Mouse (Mus musculus): ENCODE measurements around the gene Stk35. TPM values are rescaled to one million over a fixed set of nuclear protein-coding genes. Genes with fewer than 3 reads are reported as not detected.
A peak's percentile ranks its signal among the peaks of the same experiment; 100 is the strongest.

Gene Stk35
- polyA plus RNA-seq, 1 experiment from 2014 or later, result 6.4 TPM

DNA sequence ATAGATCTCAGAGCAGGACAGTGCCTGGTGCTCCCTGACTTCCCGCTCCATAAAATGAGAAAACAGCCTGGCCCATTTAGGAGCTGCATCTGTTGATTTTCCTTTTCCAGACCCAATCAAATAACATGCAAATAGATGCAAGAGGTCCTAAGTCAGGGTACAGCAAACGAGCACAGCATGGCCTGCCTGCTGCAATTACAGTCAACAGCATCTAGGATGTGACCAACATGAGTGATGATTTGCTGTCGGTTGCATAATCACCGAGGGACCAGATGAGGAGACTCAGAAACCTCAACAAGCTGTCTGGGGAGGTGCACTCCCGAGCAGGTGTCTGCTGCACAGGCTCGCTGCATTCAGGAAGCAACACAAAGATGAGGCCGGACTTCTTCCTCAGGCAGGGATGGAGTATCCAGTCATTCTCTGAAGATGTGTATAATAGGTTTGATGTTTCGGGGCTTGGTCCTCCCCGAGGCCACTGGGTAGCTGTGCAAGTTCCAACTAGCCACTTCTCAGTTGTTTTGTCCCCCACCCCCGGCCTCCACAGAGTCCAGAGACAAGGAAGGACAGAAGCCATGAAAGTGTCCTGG, 74.3 kb downstream of the Stk35 start:
- 69% methylated on average over 10 of the region's 10 CpGs for WGBS
- Histone ChIP-seq H3K36me3 (ENCODE audit: control insufficient read depth, insufficient read depth, low read length) (no peaks in the 10 kb centered on the region), H3K4me3 (ENCODE audit: low read depth, low read length) (no peak overlapping the region), H3K9me3 (replicated peaks; ENCODE audit: control insufficient read depth, low read length, poor library complexity, severe bottlenecking) (no peaks in the 10 kb centered on the region), H3K9ac (ENCODE audit: low read depth, low read length) (no peak overlapping the region), H3K27ac (ENCODE audit: low read length) (no peak overlapping the region), H3K4me1 (ENCODE audit: control insufficient read depth, insufficient read depth, low read length) (no peaks in the 10 kb centered on the region), H3K27me3 (ENCODE audit: control insufficient read depth, insufficient read depth, low read depth, low read length) (no peaks in the 10 kb centered on the region), H3K4me2 (ENCODE audit: low read length) (no peak overlapping the region)
- ATAC-seq, result no peak

- no peak overlapping the region for H3K27ac ChIP-seq (ENCODE audit: low read length)
- H3K4me3 ChIP-seq (ENCODE audit: low read depth, low read length), result no peak overlapping the region
- no peaks in the 10 kb centered on the region for H3K9me3 ChIP-seq (replicated peaks; ENCODE audit: control insufficient read depth, low read length, poor library complexity, severe bottlenecking)
- no peak overlapping the region for H3K9ac ChIP-seq (ENCODE audit: low read depth, low read length)
- H3K36me3 ChIP-seq (ENCODE audit: control insufficient read depth, insufficient read depth, low read length), result no peaks in the 10 kb centered on the region
- H3K4me1 ChIP-seq (ENCODE audit: control insufficient read depth, insufficient read depth, low read length), result no peaks in the 10 kb centered on the region
- no peak for ATAC-seq
- no peak overlapping the region for H3K4me2 ChIP-seq (ENCODE audit: low read length)
- no peaks in the 10 kb centered on the region for H3K27me3 ChIP-seq (ENCODE audit: control insufficient read depth, insufficient read depth, low read depth, low read length)
These were observed 76.6 kb downstream of the Stk35 start for GRCm38 (mm10) chr2:129876935-129877334.

- Histone ChIP-seq H3K27ac (ENCODE audit: low read length) (no peak overlapping the region), H3K36me3 (ENCODE audit: control insufficient read depth, insufficient read depth, low read length) (no peaks in the 10 kb centered on the region), H3K9ac (ENCODE audit: low read depth, low read length) (no peak overlapping the region), H3K4me3 (ENCODE audit: low read depth, low read length) (no peak overlapping the region), H3K4me2 (ENCODE audit: low read length) (no peak overlapping the region), H3K9me3 (replicated peaks; ENCODE audit: control insufficient read depth, low read length, poor library complexity, severe bottlenecking) (no peaks in the 10 kb centered on the region), H3K4me1 (ENCODE audit: control insufficient read depth, insufficient read depth, low read length) (0 out of 2 replicates have a peak, but pooled peaks cover 2% of the 10 kb centered on the region), H3K27me3 (ENCODE audit: control insufficient read depth, insufficient read depth, low read depth, low read length) (no peaks in the 10 kb centered on the region)
- WGBS, result 45% methylated on average over 3 of the region's 3 CpGs
- ATAC-seq, result peak; percentile 48; the same call in 1 of the 2 replicates
These were observed 79.5 kb downstream of the Stk35 start for GRCm38 (mm10) chr2:129879817-129880216.

GRCm38 (mm10) chr2:129880226-129880625, 79.9 kb downstream of the Stk35 start:
- no peaks in the 10 kb centered on the region for H3K36me3 ChIP-seq (ENCODE audit: control insufficient read depth, insufficient read depth, low read length)
- 91% methylated on average over 7 of the region's 7 CpGs for WGBS
- no peaks in the 10 kb centered on the region for H3K9me3 ChIP-seq (replicated peaks; ENCODE audit: control insufficient read depth, low read length, poor library complexity, severe bottlenecking)
- H3K27me3 ChIP-seq (ENCODE audit: control insufficient read depth, insufficient read depth, low read depth, low read length), result no peaks in the 10 kb centered on the region
- no peak overlapping the region for H3K9ac ChIP-seq (ENCODE audit: low read depth, low read length)
- 0 out of 2 replicates have a peak, but pooled peaks cover 2% of the 10 kb centered on the region for H3K4me1 ChIP-seq (ENCODE audit: control insufficient read depth, insufficient read depth, low read length)
- H3K4me2 ChIP-seq (ENCODE audit: low read length), result no peak overlapping the region
- ATAC-seq, result no peak
- no peak overlapping the region for H3K27ac ChIP-seq (ENCODE audit: low read length)
- no peak overlapping the region for H3K4me3 ChIP-seq (ENCODE audit: low read depth, low read length)

- 0 out of 2 replicates have a peak, but pooled peaks cover 2% of the 10 kb centered on the region for H3K4me1 ChIP-seq (ENCODE audit: control insufficient read depth, insufficient read depth, low read length)
- H3K4me2 ChIP-seq (ENCODE audit: low read length), result no peak overlapping the region
- H3K27ac ChIP-seq (ENCODE audit: low read length), result no peak overlapping the region
- no peak overlapping the region for H3K4me3 ChIP-seq (ENCODE audit: low read depth, low read length)
- no peaks in the 10 kb centered on the region for H3K9me3 ChIP-seq (replicated peaks; ENCODE audit: control insufficient read depth, low read length, poor library complexity, severe bottlenecking)
- no peak for ATAC-seq
- 62% methylated on average over 1 of the region's 1 CpGs for WGBS
- no peak overlapping the region for H3K9ac ChIP-seq (ENCODE audit: low read depth, low read length)
- H3K36me3 ChIP-seq (ENCODE audit: control insufficient read depth, insufficient read depth, low read length), result no peaks in the 10 kb centered on the region
- no peaks in the 10 kb centered on the region for H3K27me3 ChIP-seq (ENCODE audit: control insufficient read depth, insufficient read depth, low read depth, low read length)
These were observed 81.6 kb downstream of the Stk35 start for GRCm38 (mm10) chr2:129881886-129882285.

Other genes starting within 250 kb of the Stk35 start
- gene Sirpa, start 207.7 kb upstream of the Stk35 start, polyA plus RNA-seq (2015; fragmentation: Nextera tagmentation; extraction: Ambion mirVana), result 41.3 and 45.9 TPM in 2 replicates
- 16.1 and 19.1 TPM in 2 replicates for gene Pdyn, start 100.7 kb upstream of the Stk35 start, polyA plus RNA-seq (2015; fragmentation: Nextera tagmentation; extraction: Ambion mirVana)
- not detected in 2 replicates for gene Tgm3, start 211.8 kb downstream of the Stk35 start, polyA plus RNA-seq (2015; fragmentation: Nextera tagmentation; extraction: Ambion mirVana)

Measured in midbrain, embryonic 16.5 days (tissue).